Mouse (Mus musculus): Measurements from ENCODE around the gene Rbm26. TPM values are rescaled to one million over a fixed set of nuclear protein-coding genes. Genes with fewer than 3 reads are reported as not detected.

The Rbm26 gene
- polyA plus RNA-seq, 1 experiment from 2014 or later, result 45.1 TPM

DNA sequence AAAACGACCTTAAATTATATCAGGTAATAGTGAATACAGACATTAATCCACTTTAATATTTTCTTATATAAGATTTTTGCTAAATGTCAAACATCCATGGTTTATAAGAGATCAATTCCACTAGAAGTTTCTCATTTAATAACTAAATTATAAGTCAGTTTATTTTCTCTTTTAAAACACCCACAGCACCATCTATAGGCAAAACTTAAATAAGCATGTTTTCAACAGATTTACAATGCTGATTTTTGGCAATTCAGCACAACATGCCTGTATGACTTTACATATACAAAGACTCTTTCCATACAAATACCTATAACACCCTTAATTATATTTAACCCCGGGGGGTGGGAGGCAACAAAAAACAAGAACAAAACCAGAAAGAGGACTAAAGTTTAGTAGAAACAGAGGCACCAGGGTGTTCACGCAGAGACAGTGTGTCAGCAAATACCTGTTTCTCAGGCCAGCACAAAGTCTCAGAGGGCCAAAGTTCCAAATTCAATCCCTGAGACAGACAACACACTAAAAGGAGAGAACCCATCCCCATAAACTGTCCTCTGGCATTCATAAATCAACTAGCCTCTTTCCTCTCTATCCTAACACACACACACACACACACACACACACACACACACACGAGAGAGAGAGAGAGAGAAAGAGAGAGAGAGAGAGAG is 49.3 kb downstream of the Rbm26 start:
- ATAC-seq (replicated peaks; ENCODE audit: insufficient number of reproducible peaks, low FRiP score, low TSS enrichment, low read depth) (no peak), DNase-seq (ENCODE audit: low spot score) (no peak)
- no peak overlapping the region for H3K4me2 ChIP-seq (ENCODE audit: low read depth, low read length)
- no peaks in the 10 kb centered on the region for H3K4me1 ChIP-seq (ENCODE audit: control insufficient read depth, insufficient read depth, low read length)
- peaks cover 6% of the 10 kb centered on the region for H3K36me3 ChIP-seq (replicated peaks; ENCODE audit: control insufficient read depth, insufficient read depth, low read depth, low read length)
- H3K4me3 ChIP-seq (ENCODE audit: low read depth, low read length), result no peak overlapping the region
- no peak overlapping the region for H3K27ac ChIP-seq (replicated peaks; ENCODE audit: low read depth, low read length)
- H3K9ac ChIP-seq (replicated peaks; ENCODE audit: low read length), result no peak overlapping the region
- H3K9me3 ChIP-seq (replicated peaks; ENCODE audit: control insufficient read depth, low read length), result no peaks in the 10 kb centered on the region
- WGBS, result 80% methylated on average over 4 of the region's 4 CpGs
- no peaks in the 10 kb centered on the region for H3K27me3 ChIP-seq (ENCODE audit: control insufficient read depth, insufficient read depth, low read length)

- H3K4me1 ChIP-seq (ENCODE audit: control insufficient read depth, insufficient read depth, low read length), result no peaks in the 10 kb centered on the region
- DNase-seq (ENCODE audit: low spot score) (no peak), ATAC-seq (replicated peaks; ENCODE audit: insufficient number of reproducible peaks, low FRiP score, low TSS enrichment, low read depth) (no peak)
- WGBS, result 92% methylated on average over 9 of the region's 9 CpGs
- H3K4me3 ChIP-seq (ENCODE audit: low read depth, low read length), result no peak overlapping the region
- peaks cover 6% of the 10 kb centered on the region for H3K36me3 ChIP-seq (replicated peaks; ENCODE audit: control insufficient read depth, insufficient read depth, low read depth, low read length)
- H3K9me3 ChIP-seq (replicated peaks; ENCODE audit: control insufficient read depth, low read length), result no peaks in the 10 kb centered on the region
- no peak overlapping the region for H3K27ac ChIP-seq (replicated peaks; ENCODE audit: low read depth, low read length)
- no peak overlapping the region for H3K4me2 ChIP-seq (ENCODE audit: low read depth, low read length)
- no peak overlapping the region for H3K9ac ChIP-seq (replicated peaks; ENCODE audit: low read length)
- H3K27me3 ChIP-seq (ENCODE audit: control insufficient read depth, insufficient read depth, low read length), result no peaks in the 10 kb centered on the region
Observed at GRCm38 (mm10) chr14:105124513-105124912, 52.6 kb downstream of the Rbm26 start.

- Histone ChIP-seq H3K36me3 (replicated peaks; ENCODE audit: control insufficient read depth, insufficient read depth, low read depth, low read length) (peaks cover 2% of the 10 kb centered on the region; the same call in 1 of the 2 replicates), H3K4me2 (ENCODE audit: low read depth, low read length) (no peak overlapping the region), H3K4me1 (ENCODE audit: control insufficient read depth, insufficient read depth, low read length) (no peaks in the 10 kb centered on the region), H3K9me3 (replicated peaks; ENCODE audit: control insufficient read depth, low read length) (no peaks in the 10 kb centered on the region), H3K27me3 (ENCODE audit: control insufficient read depth, insufficient read depth, low read length) (no peaks in the 10 kb centered on the region), H3K4me3 (ENCODE audit: low read depth, low read length) (no peak overlapping the region), H3K9ac (replicated peaks; ENCODE audit: low read length) (no peak overlapping the region), H3K27ac (replicated peaks; ENCODE audit: low read depth, low read length) (no peak overlapping the region)
- no peak for DNase-seq (ENCODE audit: low spot score)
- 90% methylated on average over 2 of the region's 2 CpGs for WGBS
- no peak for ATAC-seq (replicated peaks; ENCODE audit: insufficient number of reproducible peaks, low FRiP score, low TSS enrichment, low read depth)
Observed at GRCm38 (mm10) chr14:105115402-105115801, 61.7 kb downstream of the Rbm26 start.

GRCm38 (mm10) chr14:105106252-105106651 is 70.9 kb downstream of the Rbm26 start:
- no peaks in the 10 kb centered on the region for H3K36me3 ChIP-seq (replicated peaks; ENCODE audit: control insufficient read depth, insufficient read depth, low read depth, low read length)
- no peak overlapping the region for H3K27ac ChIP-seq (replicated peaks; ENCODE audit: low read depth, low read length)
- no peaks in the 10 kb centered on the region for H3K4me1 ChIP-seq (ENCODE audit: control insufficient read depth, insufficient read depth, low read length)
- ATAC-seq (replicated peaks; ENCODE audit: insufficient number of reproducible peaks, low FRiP score, low TSS enrichment, low read depth) (no peak), DNase-seq (ENCODE audit: low spot score) (no peak)
- no peak overlapping the region for H3K9ac ChIP-seq (replicated peaks; ENCODE audit: low read length)
- WGBS, result 96% methylated on average over 2 of the region's 2 CpGs
- no peak overlapping the region for H3K4me2 ChIP-seq (ENCODE audit: low read depth, low read length)
- no peaks in the 10 kb centered on the region for H3K9me3 ChIP-seq (replicated peaks; ENCODE audit: control insufficient read depth, low read length)
- no peaks in the 10 kb centered on the region for H3K27me3 ChIP-seq (ENCODE audit: control insufficient read depth, insufficient read depth, low read length)
- no peak overlapping the region for H3K4me3 ChIP-seq (ENCODE audit: low read depth, low read length)

GRCm38 (mm10) chr14:105098861-105099260 is 78.3 kb downstream of the Rbm26 start:
- no peaks in the 10 kb centered on the region for H3K9me3 ChIP-seq (replicated peaks; ENCODE audit: control insufficient read depth, low read length)
- no peaks in the 10 kb centered on the region for H3K36me3 ChIP-seq (replicated peaks; ENCODE audit: control insufficient read depth, insufficient read depth, low read depth, low read length)
- ATAC-seq (replicated peaks; ENCODE audit: insufficient number of reproducible peaks, low FRiP score, low TSS enrichment, low read depth) (no peak), DNase-seq (ENCODE audit: low spot score) (no peak)
- no peak overlapping the region for H3K9ac ChIP-seq (replicated peaks; ENCODE audit: low read length)
- H3K27me3 ChIP-seq (ENCODE audit: control insufficient read depth, insufficient read depth, low read length), result no peaks in the 10 kb centered on the region
- H3K4me3 ChIP-seq (ENCODE audit: low read depth, low read length), result no peak overlapping the region
- H3K27ac ChIP-seq (replicated peaks; ENCODE audit: low read depth, low read length), result no peak overlapping the region
- H3K4me2 ChIP-seq (ENCODE audit: low read depth, low read length), result no peak overlapping the region
- no peaks in the 10 kb centered on the region for H3K4me1 ChIP-seq (ENCODE audit: control insufficient read depth, insufficient read depth, low read length)
- WGBS, result 79% methylated on average over 7 of the region's 7 CpGs

GRCm38 (mm10) chr14:105096221-105096620 is 80.9 kb downstream of the Rbm26 start:
- Histone ChIP-seq H3K4me1 (ENCODE audit: control insufficient read depth, insufficient read depth, low read length) (no peaks in the 10 kb centered on the region), H3K9me3 (replicated peaks; ENCODE audit: control insufficient read depth, low read length) (no peaks in the 10 kb centered on the region), H3K4me2 (ENCODE audit: low read depth, low read length) (no peak overlapping the region), H3K36me3 (replicated peaks; ENCODE audit: control insufficient read depth, insufficient read depth, low read depth, low read length) (no peaks in the 10 kb centered on the region), H3K27ac (replicated peaks; ENCODE audit: low read depth, low read length) (no peak overlapping the region), H3K4me3 (ENCODE audit: low read depth, low read length) (no peak overlapping the region), H3K27me3 (ENCODE audit: control insufficient read depth, insufficient read depth, low read length) (no peaks in the 10 kb centered on the region), H3K9ac (replicated peaks; ENCODE audit: low read length) (no peak overlapping the region)
- 50% methylated on average over 3 of the region's 3 CpGs for WGBS
- DNase-seq (ENCODE audit: low spot score), result no peak
- ATAC-seq (replicated peaks; ENCODE audit: insufficient number of reproducible peaks, low FRiP score, low TSS enrichment, low read depth), result no peak

- Histone ChIP-seq H3K4me2 (ENCODE audit: low read depth, low read length) (no peak overlapping the region), H3K9me3 (replicated peaks; ENCODE audit: control insufficient read depth, low read length) (no peaks in the 10 kb centered on the region), H3K27ac (replicated peaks; ENCODE audit: low read depth, low read length) (no peak overlapping the region), H3K4me1 (ENCODE audit: control insufficient read depth, insufficient read depth, low read length) (no peaks in the 10 kb centered on the region), H3K4me3 (ENCODE audit: low read depth, low read length) (no peak overlapping the region), H3K36me3 (replicated peaks; ENCODE audit: control insufficient read depth, insufficient read depth, low read depth, low read length) (no peaks in the 10 kb centered on the region), H3K9ac (replicated peaks; ENCODE audit: low read length) (no peak overlapping the region), H3K27me3 (ENCODE audit: control insufficient read depth, insufficient read depth, low read length) (no peaks in the 10 kb centered on the region)
- DNase-seq (ENCODE audit: low spot score) (no peak), ATAC-seq (replicated peaks; ENCODE audit: insufficient number of reproducible peaks, low FRiP score, low TSS enrichment, low read depth) (no peak)
- WGBS, result 81% methylated on average over 4 of the region's 4 CpGs
Observed at GRCm38 (mm10) chr14:105087001-105087400, 90.1 kb downstream of the Rbm26 start.

DNA sequence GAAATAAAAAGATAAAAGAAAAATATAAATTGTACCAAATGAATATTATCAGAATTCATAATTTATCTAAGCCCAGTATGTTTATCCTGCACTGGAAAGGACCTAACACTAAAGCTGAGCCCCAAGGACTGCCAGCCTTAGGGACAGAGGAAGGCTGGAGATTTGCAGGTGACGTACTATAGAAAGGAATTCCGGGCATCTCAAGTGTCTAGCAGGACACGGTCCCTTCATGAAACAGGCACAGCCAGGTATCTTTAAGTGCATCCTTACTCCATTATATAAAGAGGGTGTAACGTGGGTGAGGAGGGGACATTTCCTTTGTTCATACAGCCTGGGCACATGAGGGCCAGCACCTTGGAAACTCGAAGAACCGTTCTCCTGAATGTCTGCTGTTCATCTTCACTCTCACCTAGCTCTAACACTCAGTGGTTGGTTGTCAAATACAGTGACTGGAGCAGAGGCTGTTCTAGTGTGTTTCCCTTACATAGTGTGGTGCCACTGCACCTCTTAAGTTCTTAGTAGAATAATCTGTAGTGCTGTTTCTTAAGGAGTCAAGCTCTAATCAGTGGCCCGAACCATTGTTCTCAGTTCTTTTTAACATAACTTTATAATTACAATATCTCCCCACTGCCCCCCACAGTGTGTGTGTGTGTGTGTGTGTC is 91.7 kb downstream of the Rbm26 start:
- no peaks in the 10 kb centered on the region for H3K4me1 ChIP-seq (ENCODE audit: control insufficient read depth, insufficient read depth, low read length)
- ATAC-seq (replicated peaks; ENCODE audit: insufficient number of reproducible peaks, low FRiP score, low TSS enrichment, low read depth) (0 out of 2 replicates have a peak, but pooled peaks have one; percentile 67), DNase-seq (ENCODE audit: low spot score) (no peak)
- no peaks in the 10 kb centered on the region for H3K27me3 ChIP-seq (ENCODE audit: control insufficient read depth, insufficient read depth, low read length)
- no peak overlapping the region for H3K4me3 ChIP-seq (ENCODE audit: low read depth, low read length)
- H3K4me2 ChIP-seq (ENCODE audit: low read depth, low read length), result no peak overlapping the region
- H3K9me3 ChIP-seq (replicated peaks; ENCODE audit: control insufficient read depth, low read length), result no peaks in the 10 kb centered on the region
- no peaks in the 10 kb centered on the region for H3K36me3 ChIP-seq (replicated peaks; ENCODE audit: control insufficient read depth, insufficient read depth, low read depth, low read length)
- H3K9ac ChIP-seq (replicated peaks; ENCODE audit: low read length), result no peak overlapping the region
- H3K27ac ChIP-seq (replicated peaks; ENCODE audit: low read depth, low read length), result no peak overlapping the region
- WGBS, result 78% methylated on average over 7 of the region's 7 CpGs
